Mouse (Mus musculus) left cerebral cortex, postnatal 36 days (tissue): ENCODE measurements around the gene Olfr1380. TPM values are rescaled to one million over a fixed set of nuclear protein-coding genes. Genes with fewer than 3 reads are reported as not detected.

Source experiments
- total RNA-seq, 2 experiments: library from RNA; stranded (reverse); gene quantifications; 2 replicates each; pipeline ENCODE4 v1.2.3; 2021

Gene Olfr1380
- total RNA-seq, 2 experiments from 2014 or later = not detected

Other genes starting within 250 kb of the Olfr1380 start
- not detected for gene Olfr1391, start 234.1 kb upstream of the Olfr1380 start, total RNA-seq
- not detected for gene Olfr1390, start 221.7 kb upstream of the Olfr1380 start, total RNA-seq
- not detected for gene Olfr1389, start 133.8 kb upstream of the Olfr1380 start, total RNA-seq
- gene Olfr1388, start 120.3 kb upstream of the Olfr1380 start, total RNA-seq = under 1 TPM; 0.17 to 0.48 TPM
- not detected for gene Olfr1387, start 101.5 kb upstream of the Olfr1380 start, total RNA-seq
- gene Olfr1386, start 91.8 kb upstream of the Olfr1380 start, total RNA-seq = not detected
- gene Olfr1385, start 67.8 kb upstream of the Olfr1380 start, total RNA-seq = under 1 TPM in 1 of 2 experiments, not detected in 1; 0.11 TPM
- not detected for gene Olfr1384, start 50.2 kb upstream of the Olfr1380 start, total RNA-seq
- not detected for gene Olfr1383, start 37.2 kb upstream of the Olfr1380 start, total RNA-seq
- not detected for gene Olfr1382, start 28.6 kb upstream of the Olfr1380 start, total RNA-seq
- not detected for gene Olfr1381, start 13.4 kb upstream of the Olfr1380 start, total RNA-seq
- gene Flt4, start 52.4 kb downstream of the Olfr1380 start, total RNA-seq = 1 to 10 TPM; 2.2 to 2.5 TPM
- gene Scgb3a1, start 106.7 kb downstream of the Olfr1380 start, total RNA-seq = under 1 TPM in 1 of 2 experiments, not detected in 1; 0.99 TPM
- gene Cnot6, start 155.8 kb downstream of the Olfr1380 start, total RNA-seq = 10 to 100 TPM; 44.3 to 55.0 TPM
- gene Gfpt2, start 237.3 kb downstream of the Olfr1380 start, total RNA-seq = 1 to 10 TPM; 7.6 to 8.0 TPM